Mouse (Mus musculus) B cell, adult (primary cell): ENCODE results near the gene Cyp2b13. TPM values are rescaled to one million over a fixed set of nuclear protein-coding genes. Genes with fewer than 3 reads are reported as not detected.

ENCODE experiments used
- total RNA-seq: library from RNA; stranded (reverse); gene quantifications from 4 replicates; pipeline ENCODE4 v1.2.4, GENCODE M21; 2023; ENCODE audit not compliant: inconsistent age

Cyp2b13 gene
- not detected in 4 replicates for total RNA-seq

DNA sequence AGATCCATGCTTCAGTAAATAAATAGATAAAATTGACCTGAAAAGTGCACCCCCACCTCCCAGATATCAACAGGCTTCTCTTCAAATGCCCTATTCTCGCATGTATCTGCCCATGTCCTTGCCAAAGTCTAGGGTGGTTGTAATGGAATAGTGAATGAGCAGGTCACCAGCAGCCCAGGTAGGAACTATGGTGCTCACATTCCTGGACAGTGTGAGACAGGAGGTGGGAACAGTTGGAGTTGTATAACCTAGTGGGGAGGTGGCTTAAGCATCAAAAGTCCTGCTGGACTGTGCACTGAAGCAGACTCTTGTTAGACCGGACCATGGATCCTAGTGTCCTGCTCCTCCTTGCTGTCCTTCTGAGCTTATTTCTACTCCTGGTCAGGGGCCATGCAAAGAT is at the start of gene Cyp2b13:
Cyp2b13 (plus strand) TSS at position 301 of the 400 bp plus-strand sequence.

Other genes starting within 250 kb of the Cyp2b13 start
- gene Cyp2s1, start 244.6 kb upstream of the Cyp2b13 start, total RNA-seq: 0.19 TPM in 1 of 4 replicates, not detected in the others
- not detected in 4 replicates for gene Cyp2b10, start 163.9 kb upstream of the Cyp2b13 start, total RNA-seq
- not detected in 4 replicates for gene Cyp2b9, start 111.9 kb downstream of the Cyp2b13 start, total RNA-seq
- gene Vmn1r184, start 198.8 kb downstream of the Cyp2b13 start, total RNA-seq: not detected in 4 replicates
- not detected in 4 replicates for gene Cyp2a4, start 245.7 kb downstream of the Cyp2b13 start, total RNA-seq